Mouse (Mus musculus): Measurements from ENCODE around the gene Arhgap32.
A peak's percentile ranks its signal among the peaks of the same experiment; 100 is the strongest.

Gene Arhgap32

DNA sequence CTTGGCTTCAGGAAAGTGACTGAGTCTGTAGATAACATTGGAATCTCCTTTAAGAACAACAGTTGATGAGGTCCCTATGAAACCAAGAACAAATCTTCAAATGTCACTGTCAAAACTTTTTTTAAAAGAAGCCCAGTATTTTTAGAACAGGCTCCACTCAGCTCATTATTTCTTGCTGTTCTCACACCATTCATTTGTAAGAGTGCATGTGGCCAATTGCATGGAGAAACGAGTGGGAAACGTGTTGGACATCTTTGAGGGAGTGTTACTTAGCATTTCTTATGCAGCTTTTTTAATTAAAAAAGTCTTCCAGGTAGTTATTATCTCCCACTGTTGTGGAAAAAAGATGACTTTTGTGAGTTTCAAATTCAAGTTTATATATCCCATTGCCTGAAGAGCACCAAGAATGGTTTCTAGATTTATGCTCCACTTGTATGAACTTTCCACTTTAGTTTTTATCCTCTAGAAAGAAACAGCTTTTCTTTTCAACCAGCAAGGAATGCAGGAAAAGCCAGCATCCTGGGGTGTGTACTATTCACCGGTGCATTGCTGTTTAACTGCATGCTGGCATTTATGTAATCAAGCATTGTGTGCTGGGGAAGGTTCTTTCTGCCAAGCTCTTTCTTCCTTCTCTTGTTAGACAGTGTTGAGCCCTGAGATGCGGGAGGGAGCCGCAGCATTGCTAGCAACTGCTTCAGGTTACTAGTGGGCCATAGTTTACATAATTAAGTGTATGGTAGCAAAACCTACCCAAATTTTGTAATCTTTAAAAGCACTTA, 76.5 kb downstream of the Arhgap32 start:
- no peak for DNase-seq (ENCODE audit: low spot score in 2 of 2)

DNA sequence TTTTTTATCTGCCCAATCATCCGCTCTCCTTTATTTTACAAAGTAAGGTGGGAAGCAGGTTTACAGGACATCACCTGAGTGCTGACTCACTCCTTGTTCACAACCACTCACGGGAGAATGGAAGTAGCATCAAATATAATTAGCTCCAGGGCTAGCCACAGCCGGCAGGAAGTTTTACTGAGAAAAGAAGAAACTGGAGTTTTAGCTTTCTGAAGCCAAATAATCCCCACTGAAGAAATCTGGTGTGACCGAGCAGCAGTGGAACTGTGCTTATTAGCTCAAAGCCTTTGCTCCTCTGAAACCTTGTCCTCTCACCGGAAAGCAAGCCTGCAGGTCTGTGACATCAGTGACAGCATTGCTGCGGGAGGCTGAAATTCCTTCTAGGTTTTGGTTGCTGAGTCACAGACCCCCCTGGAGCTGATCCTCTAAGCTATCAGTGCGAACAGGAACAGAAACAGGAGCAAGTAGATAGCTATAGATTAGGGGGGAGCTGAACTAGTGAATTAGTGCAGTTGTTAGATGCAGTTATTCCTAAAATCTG, 88.6 kb downstream of the Arhgap32 start:
- DNase-seq (ENCODE audit: low spot score in 2 of 2): no peak

DNA sequence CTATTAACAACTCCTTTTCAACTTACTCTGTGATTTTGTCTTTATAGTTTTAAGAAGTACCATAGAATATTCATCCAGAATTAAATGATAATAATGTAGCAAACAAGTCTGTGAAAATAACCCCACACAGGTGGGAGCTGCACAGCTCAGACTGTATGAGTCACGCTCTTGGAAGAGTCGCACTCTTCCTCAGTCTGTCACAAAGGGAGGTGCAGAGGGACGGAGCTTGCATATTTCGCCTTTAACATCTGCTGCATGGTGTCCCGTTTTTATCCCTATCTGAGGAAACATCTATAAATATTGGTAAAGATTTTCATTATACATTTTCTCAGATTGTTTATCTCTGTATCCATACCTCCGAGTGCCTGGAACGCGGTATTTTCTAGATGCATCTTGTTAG, 91.2 kb downstream of the Arhgap32 start:
- no peak for DNase-seq (ENCODE audit: low spot score in 2 of 2)

DNA sequence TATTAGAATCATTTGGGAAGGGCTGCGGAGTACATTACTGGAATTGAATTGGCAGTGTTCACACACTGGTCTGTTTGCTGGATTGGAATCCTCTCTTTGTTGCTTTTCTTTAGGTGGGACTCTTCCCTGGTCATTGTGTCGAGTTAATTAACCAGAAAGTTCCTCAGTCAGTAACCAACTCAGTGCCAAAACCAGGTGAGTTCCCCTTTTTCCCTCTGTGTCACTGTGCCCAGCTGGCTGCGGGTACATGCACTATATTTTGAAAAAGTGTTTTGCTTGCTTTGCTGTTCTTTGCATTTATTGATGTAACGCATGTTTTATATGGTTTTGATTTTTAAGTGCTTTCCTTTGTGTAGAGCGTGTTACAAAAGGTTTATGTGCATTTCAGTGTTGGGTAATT, 92.1 kb downstream of the Arhgap32 start:
- no peak for DNase-seq (ENCODE audit: low spot score in 2 of 2)

DNA sequence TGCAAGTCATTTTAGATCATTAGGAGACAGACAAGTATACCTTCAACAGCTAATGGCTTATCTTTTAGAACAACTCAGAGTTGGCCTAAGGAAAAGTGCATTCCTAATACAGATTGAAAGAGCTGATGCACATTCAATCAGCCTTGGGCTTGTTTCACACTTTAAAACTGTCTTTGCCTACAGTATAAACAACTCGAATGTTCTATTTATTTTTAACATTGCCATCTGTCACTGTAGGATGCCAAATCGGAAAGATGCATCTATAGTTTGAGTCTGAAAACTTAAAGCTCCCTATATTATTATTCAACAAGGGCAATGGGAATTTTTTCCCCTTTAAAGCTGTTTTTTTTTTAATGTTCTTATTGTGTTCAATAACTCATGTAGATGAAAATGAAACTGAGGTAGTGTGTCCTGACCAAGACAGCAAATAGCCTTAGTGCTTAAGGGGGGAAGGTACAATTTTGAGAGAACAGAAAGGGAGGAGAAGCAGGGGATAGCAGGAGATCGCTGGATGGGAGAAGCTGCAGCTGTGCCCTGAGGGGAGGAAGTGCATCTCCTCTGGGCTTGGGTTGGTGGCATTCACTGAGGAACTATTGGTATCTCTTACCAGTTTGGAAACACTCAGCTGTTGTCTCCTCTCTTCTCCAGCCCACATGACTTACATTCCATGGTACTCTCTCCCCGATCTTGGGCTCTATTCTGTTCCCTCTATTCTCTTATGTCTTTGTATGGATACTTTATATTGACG, 101.1 kb downstream of the Arhgap32 start:
- DNase-seq (ENCODE audit: low spot score in 2 of 2): no peak

DNA sequence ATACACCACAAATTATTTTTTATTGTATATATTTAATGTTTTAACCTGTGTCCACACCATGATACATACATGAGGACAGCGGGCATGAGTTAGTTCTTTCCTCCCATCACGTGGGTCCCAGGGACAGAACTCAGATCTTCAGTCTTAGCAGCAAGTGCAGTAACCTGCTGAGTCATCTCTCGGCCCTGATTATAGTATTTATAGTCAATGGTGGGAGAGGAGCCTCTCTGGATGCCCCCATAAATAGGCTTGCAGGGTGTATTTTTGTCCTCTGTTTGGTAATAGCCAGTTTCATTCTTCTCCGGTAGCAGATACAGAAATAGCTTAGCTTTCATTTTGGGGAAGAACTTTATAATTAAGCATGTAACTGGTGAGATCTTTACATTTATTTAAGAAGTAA, 103.5 kb downstream of the Arhgap32 start:
- no peak for DNase-seq (ENCODE audit: low spot score in 2 of 2)

DNA sequence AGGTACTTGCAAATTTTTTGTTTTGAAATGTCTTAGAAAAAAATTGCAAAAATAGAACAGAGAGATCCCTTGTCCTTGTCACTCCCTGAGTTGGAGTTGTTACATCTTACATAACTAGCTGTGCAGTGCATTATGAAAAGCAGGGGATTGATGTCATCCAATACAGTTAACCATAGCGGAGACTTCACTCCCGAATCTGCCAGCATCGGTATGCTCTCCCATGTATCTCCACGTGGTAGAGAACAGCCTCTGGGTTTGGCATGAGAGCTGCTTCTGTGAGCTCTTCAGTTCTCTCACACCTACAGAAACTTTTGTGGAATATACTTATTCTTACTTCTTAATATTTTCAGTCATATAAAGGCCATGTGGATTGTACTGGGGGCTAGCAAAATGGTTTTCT, 106.2 kb downstream of the Arhgap32 start:
- no peak for DNase-seq (ENCODE audit: low spot score in 2 of 2)

DNA sequence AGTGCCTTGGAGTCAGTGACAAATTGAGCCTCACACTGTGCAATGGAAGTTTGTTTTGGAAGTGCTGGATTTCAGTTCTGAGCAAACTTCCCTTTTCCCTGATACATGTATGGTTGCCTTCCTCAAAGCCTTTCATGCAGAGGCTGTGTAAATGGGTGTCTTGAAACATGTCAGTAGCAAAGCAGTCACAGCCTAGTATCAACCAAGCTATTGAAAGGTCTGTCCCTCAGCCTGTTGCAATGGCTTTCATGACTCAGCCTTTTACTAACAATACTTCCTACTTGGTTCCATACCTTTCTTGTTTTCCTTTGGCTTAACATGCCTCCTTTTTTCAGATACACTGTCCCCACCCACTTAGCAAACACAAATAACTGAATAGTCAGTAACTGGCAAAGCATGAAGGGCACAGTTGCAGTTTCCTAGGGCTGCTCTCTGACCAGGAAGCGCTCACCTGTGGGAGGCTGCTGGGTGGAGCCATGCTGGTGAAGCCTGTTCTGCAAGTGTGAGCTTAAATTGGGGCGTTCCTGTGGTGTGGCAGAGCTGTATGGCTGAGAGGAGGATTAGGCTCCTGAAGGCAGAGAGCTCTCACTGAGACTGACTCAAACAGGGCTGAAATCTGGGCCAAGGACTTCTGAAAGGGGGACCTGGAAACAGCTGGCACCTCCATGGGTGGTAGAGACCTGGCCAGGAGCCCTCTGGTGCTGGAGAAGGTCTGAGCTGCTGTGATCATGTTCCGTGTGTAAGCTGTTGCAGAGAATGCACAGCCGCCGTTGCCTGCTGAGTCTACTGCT, 108.0 kb downstream of the Arhgap32 start:
- DNase-seq (ENCODE audit: low spot score in 2 of 2): peak; percentile 58 to 84

DNA sequence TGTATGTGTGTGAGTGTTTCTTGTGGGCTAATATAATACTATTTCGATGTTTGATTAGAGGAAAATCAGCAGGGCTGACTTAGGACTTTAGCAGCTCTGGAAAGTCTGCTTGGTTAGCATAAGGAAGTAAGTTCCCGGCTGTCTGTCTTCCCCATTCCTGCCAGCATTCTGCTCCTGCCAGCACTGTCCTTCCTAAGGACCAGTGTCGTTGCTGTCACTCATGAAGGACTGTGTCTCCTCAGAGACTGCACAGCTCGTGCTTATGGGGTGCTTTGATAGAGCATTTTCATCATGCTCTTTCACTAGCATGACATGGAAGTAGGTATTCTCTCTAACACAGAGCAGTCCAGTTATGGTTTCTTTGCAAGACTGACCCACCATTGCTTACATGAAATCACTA, 109.0 kb downstream of the Arhgap32 start:
- DNase-seq (ENCODE audit: low spot score in 2 of 2): no peak

DNA sequence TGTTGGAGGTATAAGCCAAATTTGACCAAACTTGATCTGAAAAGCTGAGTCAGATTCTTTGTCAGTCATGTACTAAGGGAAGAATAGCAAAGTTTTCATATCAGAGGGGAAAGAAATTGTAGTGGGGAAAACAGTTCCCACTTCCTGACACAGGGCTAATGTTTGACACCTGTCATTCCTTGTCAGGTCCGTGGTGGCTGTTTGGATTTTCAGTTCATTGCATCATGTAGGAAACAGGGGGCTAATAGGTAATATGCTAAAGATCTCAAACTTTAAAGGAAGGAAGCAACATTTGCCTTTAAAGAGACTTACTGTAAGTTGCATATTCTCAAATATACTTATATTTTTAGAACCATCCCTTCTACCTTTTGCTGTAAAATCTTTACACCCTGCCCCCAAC, 109.6 kb downstream of the Arhgap32 start:
- DNase-seq (ENCODE audit: low spot score in 2 of 2): no peak

DNA sequence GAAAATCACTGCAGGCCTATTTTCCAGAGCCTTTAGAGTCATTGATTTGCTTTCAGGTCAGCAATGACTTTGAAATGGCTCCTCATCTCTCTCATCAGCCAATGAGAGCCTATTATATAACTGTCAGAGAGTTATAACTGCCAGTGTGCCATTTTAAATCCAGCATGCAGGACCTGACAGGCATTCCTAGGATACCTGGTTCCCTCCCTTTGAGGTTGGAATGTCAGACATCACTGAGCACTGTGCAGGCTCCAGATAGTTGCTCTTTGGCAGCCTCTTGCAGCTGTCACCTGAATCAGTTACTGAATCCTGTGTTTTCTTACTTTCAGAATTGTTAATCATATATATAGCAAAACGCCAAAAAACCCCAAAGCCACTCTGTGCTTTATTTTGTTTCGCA, 111.1 kb downstream of the Arhgap32 start:
- DNase-seq (ENCODE audit: low spot score in 2 of 2): no peak

DNA sequence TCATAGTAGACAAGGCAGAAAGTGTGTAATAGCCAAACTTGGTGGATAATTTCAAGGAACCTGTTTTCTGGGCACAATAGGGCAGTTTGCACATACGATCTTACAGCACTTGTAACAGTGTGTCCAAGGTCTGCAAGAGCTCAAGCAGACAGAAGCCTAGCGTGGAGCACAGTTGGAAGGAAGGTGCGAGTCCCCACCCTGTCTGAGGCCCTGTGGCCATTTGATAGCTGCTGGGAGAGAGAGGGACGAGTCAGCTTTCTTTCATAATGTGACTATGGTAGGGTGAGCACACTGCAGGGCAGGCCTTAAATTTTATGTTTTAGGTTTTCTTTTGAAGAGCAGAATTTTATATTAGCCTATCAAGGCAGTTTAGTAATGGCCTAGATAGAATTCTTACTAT, 117.7 kb downstream of the Arhgap32 start:
- DNase-seq (ENCODE audit: low spot score in 2 of 2): no peak

DNA sequence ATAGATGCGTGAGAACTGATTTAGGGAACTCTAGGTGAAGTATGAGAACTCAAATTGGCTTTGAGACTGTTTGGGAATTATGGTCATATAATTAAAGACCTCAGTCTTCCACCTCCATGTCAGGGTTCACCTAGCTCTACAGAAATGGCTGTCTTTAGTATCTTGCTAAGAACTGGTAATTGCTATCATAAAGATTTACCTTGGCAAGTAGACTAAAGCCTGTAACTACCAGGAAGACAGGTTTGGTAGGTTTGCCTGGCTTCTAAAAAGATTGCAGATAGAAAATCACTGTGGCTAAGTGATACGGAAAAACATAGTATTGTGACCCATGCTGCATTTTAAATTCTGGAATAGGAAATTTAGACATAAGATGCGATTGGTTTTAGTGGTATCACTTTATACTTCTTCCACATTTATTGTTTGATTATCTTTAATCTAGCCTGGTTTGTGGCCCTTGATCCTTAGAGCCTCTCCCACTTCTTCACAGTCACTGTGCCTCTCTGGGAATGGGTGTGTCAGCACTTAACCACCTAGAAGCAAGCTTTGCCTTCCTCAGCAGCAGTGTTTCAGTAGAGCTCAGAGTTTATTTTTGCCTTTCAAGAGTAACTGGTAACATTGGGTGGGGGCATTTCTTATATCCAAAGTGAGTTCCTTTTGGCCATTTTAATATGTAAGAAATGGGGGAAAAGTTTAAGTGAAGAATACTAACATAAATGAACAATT, 119.0 kb downstream of the Arhgap32 start:
- no peak for DNase-seq (ENCODE audit: low spot score in 2 of 2)

DNA sequence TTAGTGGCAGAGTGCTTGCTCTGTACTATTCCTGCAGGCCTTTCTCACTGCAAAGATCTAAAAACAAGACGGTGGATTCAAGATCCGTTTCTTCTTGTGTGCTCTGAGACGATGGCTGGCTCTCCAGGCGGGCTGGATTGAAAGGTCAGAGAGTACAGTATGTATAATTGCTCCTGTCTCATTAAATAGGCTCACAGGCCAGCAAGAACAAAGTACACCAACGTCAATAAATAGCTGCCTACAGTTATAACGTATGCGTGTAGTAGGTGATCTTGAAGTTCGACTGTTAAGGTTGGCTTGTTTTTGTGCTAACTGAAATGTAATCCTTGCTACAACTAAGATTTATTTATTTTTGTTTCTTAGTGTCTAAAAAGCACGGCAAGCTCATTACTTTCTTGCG, 123.0 kb downstream of the Arhgap32 start:
- DNase-seq (ENCODE audit: low spot score in 2 of 2): no peak

DNA sequence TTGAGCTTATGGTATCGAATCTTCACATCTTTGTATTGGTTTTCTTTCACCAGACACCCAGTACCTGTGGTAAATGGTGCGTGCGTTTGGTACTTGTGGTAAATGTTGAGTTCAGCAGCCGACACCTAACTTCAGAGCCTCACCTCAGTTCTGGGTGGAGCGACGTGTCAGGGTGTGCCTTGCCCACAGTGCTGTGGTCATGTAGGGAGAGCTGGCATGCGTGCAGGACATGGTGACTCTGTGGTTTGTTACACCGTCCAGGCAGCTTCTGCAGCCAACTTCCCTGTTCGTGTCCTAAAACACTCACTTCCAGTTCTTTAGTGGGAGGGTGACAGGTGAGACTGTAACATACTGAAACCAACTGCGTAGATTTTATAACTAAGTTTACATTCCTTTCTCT, 123.5 kb downstream of the Arhgap32 start:
- no peak for DNase-seq (ENCODE audit: low spot score in 2 of 2)

DNA sequence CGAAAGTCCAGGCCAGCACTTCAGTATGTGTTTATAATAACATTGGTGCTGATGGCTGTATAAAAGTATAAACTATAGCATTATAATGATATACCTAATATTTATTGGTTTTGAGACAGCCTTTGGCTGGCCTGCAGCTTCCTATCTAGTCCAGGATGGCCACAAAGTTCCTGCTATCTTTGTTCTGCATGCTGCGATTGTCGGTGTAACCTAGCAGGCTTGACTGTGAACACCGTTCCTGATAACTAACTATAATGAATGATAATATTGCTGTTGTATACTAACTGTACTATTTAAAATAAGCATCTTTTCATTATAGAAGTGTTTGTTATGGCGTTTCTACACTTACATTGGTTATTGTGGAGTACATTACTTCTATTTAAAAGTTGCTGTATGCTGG, 124.5 kb downstream of the Arhgap32 start:
- no peak for DNase-seq (ENCODE audit: low spot score in 2 of 2)

DNA sequence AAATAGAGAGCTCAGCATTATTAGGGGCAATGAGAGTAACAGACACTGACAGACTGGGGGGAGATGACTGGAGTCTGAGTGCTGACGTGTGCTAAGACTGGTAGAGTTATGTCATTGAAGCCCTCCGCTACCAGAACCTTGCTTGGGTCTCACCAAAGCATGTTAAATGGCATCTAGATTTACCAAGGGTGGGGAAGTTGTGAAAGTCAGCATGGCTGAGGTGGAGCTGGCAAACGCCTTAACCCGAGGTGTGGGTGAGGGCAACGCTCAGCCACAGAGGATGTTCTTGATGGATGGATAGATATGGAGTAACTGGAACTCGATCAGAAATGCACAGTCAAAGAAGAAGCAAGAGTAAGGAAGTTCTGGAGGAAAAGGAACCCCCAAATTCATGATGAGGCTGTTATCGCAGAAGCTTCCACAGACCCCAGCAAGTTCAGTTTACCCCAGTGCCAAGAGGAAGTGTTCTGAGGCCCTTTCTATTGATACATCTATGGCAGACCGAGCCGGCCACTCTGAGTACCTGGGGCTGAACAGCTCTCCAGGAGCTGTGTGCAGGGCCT, 125.8 kb downstream of the Arhgap32 start:
- DNase-seq (ENCODE audit: low spot score in 2 of 2): no peak

DNA sequence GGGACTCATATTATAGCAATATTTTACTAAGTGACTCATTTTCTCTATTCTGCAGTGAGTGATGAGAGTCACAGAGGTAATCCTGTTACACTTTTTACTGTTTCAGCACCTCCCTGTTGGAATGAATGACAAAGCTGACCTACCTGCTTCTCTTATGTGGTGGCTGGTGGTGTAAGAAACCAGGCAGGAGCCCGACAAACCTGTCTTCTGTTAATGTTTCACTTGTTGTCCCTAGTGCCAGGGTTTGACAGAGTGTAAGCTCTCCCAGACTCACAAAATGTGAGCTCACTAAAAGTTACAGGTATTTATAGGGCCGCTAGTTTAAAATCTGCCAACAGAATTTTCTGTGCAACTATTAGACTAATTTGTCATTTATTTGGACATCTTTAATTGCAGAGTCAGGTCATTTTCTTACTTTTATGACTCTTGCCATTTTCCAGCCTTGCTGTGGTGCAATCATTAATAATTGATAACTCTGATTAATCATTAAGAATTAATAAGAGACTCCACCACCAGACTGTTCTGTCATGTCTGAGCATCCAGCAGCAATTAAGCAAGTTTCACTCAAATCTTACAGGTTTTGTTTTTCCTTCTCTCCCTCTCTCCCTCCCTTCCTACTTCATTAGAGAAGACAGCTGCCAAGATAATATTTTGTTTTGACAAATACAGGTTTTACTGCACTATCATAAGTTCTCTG, 127.1 kb downstream of the Arhgap32 start:
- DNase-seq (ENCODE audit: low spot score in 2 of 2): no peak

DNA sequence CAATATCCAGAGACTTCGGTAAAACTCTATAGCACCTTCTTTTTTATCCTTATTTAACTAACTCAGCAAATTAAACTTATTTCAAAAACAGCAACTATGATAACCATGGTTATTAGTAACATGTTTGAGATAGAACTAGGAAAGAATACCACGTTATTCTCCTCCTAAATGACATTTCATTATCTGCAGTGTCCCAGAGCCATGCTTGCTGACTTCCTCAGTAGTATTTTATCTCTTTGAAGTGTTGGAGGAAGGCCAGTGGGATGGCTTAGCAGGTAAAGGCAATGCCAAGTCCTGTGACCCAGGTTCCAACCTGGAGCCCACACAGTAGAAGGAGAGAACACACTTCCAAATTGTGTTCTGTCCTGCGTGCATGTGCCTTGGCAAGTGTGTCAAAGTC, 129.3 kb downstream of the Arhgap32 start:
- no peak for DNase-seq (ENCODE audit: low spot score in 2 of 2)

DNA sequence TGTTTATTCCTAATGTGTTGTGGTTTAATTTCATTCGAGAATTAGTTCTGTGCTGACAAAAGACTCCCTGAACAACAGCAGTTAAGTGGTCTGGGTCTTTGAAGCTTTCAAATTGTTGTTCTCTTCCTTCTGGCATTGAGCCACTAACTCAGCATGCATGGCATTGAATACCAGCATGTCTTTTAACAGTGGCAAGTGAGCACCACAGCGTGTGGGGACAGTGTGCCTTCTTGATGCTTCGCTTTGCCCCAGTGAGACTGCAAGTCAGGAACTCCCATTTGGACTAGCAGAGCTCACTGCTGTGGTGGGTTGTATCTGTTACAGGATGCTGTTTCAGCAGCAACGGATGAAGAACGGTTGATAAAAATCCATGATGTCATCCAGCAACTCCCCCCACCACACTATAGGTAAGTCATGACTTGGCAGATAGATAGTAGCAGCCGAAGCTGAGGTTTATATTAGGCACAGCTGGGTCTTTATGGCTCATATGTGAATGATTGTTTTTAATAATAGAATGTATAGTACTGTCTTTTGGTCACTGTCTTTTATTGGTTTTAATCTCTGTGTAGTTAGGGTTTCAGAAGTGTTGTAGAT, 130.3 kb downstream of the Arhgap32 start:
- no peak for DNase-seq (ENCODE audit: low spot score in 2 of 2)
